Mouse (Mus musculus) neural tube, embryonic 12.5 days (tissue): ENCODE measurements at regions not wholly inside any gene's neighbourhood (a gene's known extent, or its start where the extent isn't known, plus 50 kb on each side); places are given as distances from the start of the nearest gene placed in this dataset.

Experiments
- ATAC-seq: fragments of 200-750 bp; cut with Nextera tagmentation; 2 replicates; pipeline ENCODE4 v1.8.0; 2017; ENCODE audit warnings: low read depth, mild to moderate bottlenecking, moderate TSS enrichment, moderate library complexity; ENCODE audit not compliant: low FRiP score
- H3K27ac ChIP-seq: fragments of 300-500 bp; sonication (generic); 2 replicates; pipeline ENCODE4 v1.5.1; 2016
- H3K27me3 ChIP-seq: fragments of 300-500 bp; sonication (generic); replicated peaks from 2 replicates; pipeline ENCODE4 v1.6.1; 2016; ENCODE audit warnings: mild to moderate bottlenecking
- H3K36me3 ChIP-seq: fragments of 300-500 bp; sonication (generic); 2 replicates; pipeline ENCODE4 v1.6.1; 2016; ENCODE audit warnings: mild to moderate bottlenecking
- H3K4me1 ChIP-seq: fragments of 300-500 bp; sonication (generic); 2 replicates; pipeline ENCODE4 v1.6.1; 2016
- H3K4me2 ChIP-seq: fragments of 300-500 bp; sonication (generic); replicated peaks from 2 replicates; pipeline ENCODE4 v1.6.1; 2016; ENCODE audit warnings: mild to moderate bottlenecking
- H3K4me3 ChIP-seq: fragments of 300-500 bp; sonication (generic); 2 replicates; pipeline ENCODE4 v1.5.1; 2016
- H3K9ac ChIP-seq: fragments of 300-500 bp; sonication (generic); 2 replicates; pipeline ENCODE4 v1.6.1; 2016; ENCODE audit warnings: mild to moderate bottlenecking
- H3K9me3 ChIP-seq: fragments of 300-500 bp; sonication (generic); 2 replicates; pipeline ENCODE4 v1.6.1; 2016; ENCODE audit warnings: mild to moderate bottlenecking
- WGBS: fragments of 180-500 bp; shearing (Covaris S2); methylation state at CpG from one replicate; pipeline ENCODE4 v1.1.7; 2016; 5-methylcytosine and 5-hydroxymethylcytosine counted together

- H3K9me3 ChIP-seq, result no peaks in the 10 kb centered on the region
- no peak overlapping the region for H3K4me2 ChIP-seq
- no peak for ATAC-seq
- H3K27me3 ChIP-seq, result no peaks in the 10 kb centered on the region
- WGBS, result 95% methylated on average over 4 of the region's 4 CpGs
- H3K4me3 ChIP-seq, result no peak overlapping the region
- H3K9ac ChIP-seq, result no peak overlapping the region
- no peak overlapping the region for H3K27ac ChIP-seq
- no peaks in the 10 kb centered on the region for H3K36me3 ChIP-seq
- H3K4me1 ChIP-seq, result no peaks in the 10 kb centered on the region
Measured at GRCm38 (mm10) chr1:16790733-16791309, 697.7 kb upstream of the 4930444P10Rik start.

GRCm38 (mm10) chr1:16779791-16780190 lies 686.7 kb upstream of the 4930444P10Rik start:
- no peak overlapping the region for H3K4me3 ChIP-seq
- WGBS, result 80% methylated on average over 1 of the region's 1 CpGs
- ATAC-seq, result no peak
- H3K9ac ChIP-seq, result no peak overlapping the region
- H3K27ac ChIP-seq, result no peak overlapping the region
- H3K27me3 ChIP-seq, result no peaks in the 10 kb centered on the region
- H3K9me3 ChIP-seq, result no peaks in the 10 kb centered on the region
- H3K4me1 ChIP-seq, result no peaks in the 10 kb centered on the region
- no peaks in the 10 kb centered on the region for H3K36me3 ChIP-seq
- no peak overlapping the region for H3K4me2 ChIP-seq

DNA sequence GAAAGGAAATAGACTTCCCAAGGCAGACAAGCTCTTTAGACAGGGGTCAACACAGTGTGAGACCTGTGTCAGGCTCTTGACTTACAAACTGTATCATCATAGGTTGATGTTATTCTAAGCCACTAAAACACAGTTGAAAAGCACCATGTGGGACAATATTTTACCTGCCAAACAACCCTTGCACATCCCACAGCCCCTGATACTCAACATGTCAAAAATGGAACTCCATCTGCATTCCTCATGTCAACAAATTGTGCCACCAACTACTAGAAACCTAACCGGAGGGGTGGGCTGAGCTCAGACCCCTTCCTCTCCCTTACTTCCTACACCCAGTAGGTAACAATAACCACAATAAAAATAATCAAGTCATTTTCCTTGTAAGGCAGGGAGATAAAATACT lies 667.8 kb upstream of the 4930444P10Rik start:
- 90% methylated on average over 1 of the region's 1 CpGs for WGBS
- Histone ChIP-seq H3K27ac (no peak overlapping the region), H3K4me1 (no peaks in the 10 kb centered on the region), H3K36me3 (no peaks in the 10 kb centered on the region), H3K4me3 (no peak overlapping the region), H3K9ac (no peak overlapping the region), H3K4me2 (no peak overlapping the region), H3K27me3 (no peaks in the 10 kb centered on the region), H3K9me3 (no peaks in the 10 kb centered on the region)
- ATAC-seq, result no peak
